Mouse (Mus musculus) heart, embryonic 15.5 days (tissue): ENCODE data around the gene Hoxd3. TPM values are rescaled to one million over a fixed set of nuclear protein-coding genes. Genes with fewer than 3 reads are reported as not detected.
A peak's percentile ranks its signal among the peaks of the same experiment; 100 is the strongest.

Experiments
- ATAC-seq: fragments of 200-750 bp; cut with Nextera tagmentation; replicated peaks from 2 replicates; pipeline ENCODE4 v1.8.0; 2017; ENCODE audit warnings: low read depth, moderate TSS enrichment; ENCODE audit not compliant: insufficient number of reproducible peaks, insufficient read depth, low FRiP score
- H3K27ac ChIP-seq: fragments of 300-500 bp; sonication (generic); 2 replicates; pipeline ENCODE4 v1.5.1; 2015; ENCODE audit warnings: mild to moderate bottlenecking, inconsistent platforms
- H3K27me3 ChIP-seq: fragments of 300-500 bp; sonication (generic); 2 replicates; pipeline ENCODE4 v1.6.1; 2015; ENCODE audit warnings: inconsistent platforms
- H3K36me3 ChIP-seq: fragments of 300-500 bp; sonication (generic); 2 replicates; pipeline ENCODE4 v1.6.1; 2015; ENCODE audit warnings: mild to moderate bottlenecking, inconsistent platforms
- H3K4me1 ChIP-seq: fragments of 300-500 bp; sonication (generic); replicated peaks from 2 replicates; pipeline ENCODE4 v1.6.1; 2015; ENCODE audit warnings: inconsistent platforms
- H3K4me2 ChIP-seq: fragments of 300-500 bp; sonication (generic); 2 replicates; pipeline ENCODE4 v1.6.1; 2015; ENCODE audit warnings: inconsistent platforms, mild to moderate bottlenecking, moderate library complexity
- H3K4me3 ChIP-seq: fragments of 300-500 bp; sonication (generic); 2 replicates; pipeline ENCODE4 v1.5.1; 2015; ENCODE audit warnings: mild to moderate bottlenecking, inconsistent platforms
- H3K9ac ChIP-seq: fragments of 300-500 bp; sonication (generic); 2 replicates; pipeline ENCODE4 v1.6.1; 2015; ENCODE audit warnings: mild to moderate bottlenecking, inconsistent platforms
- H3K9me3 ChIP-seq: fragments of 300-500 bp; sonication (generic); replicated peaks from 2 replicates; pipeline ENCODE4 v1.6.1; 2016; ENCODE audit warnings: inconsistent platforms
- WGBS: fragments of 180-500 bp; shearing (Covaris S2); methylation state at CpG from one replicate; pipeline ENCODE4 v1.1.7; 2015; ENCODE audit warnings: mixed read lengths; 5-methylcytosine and 5-hydroxymethylcytosine counted together
- polyA plus RNA-seq: library from polyadenylated mRNA; unstranded; fragments of >200 nt; fragmentation: Nextera tagmentation; extraction: Ambion mirVana; gene quantifications from 2 replicates; pipeline ENCODE4 v1.2.1, GENCODE M21; 2015

Hoxd3 gene
- polyA plus RNA-seq, 1 experiment from 2014 or later = 0.29 TPM

- Histone ChIP-seq H3K27ac (no peak within 1 kb of the TSS), H3K4me3 (peak within 1 kb of the TSS; percentile 35)
Measured at GRCm38 (mm10) chr2:74726551-74726950, 14.8 kb downstream of the Hoxd3 start, which contains the start of gene Gm28230. Gene Gm28230 (plus strand): TSS chr2:74726728.

DNA sequence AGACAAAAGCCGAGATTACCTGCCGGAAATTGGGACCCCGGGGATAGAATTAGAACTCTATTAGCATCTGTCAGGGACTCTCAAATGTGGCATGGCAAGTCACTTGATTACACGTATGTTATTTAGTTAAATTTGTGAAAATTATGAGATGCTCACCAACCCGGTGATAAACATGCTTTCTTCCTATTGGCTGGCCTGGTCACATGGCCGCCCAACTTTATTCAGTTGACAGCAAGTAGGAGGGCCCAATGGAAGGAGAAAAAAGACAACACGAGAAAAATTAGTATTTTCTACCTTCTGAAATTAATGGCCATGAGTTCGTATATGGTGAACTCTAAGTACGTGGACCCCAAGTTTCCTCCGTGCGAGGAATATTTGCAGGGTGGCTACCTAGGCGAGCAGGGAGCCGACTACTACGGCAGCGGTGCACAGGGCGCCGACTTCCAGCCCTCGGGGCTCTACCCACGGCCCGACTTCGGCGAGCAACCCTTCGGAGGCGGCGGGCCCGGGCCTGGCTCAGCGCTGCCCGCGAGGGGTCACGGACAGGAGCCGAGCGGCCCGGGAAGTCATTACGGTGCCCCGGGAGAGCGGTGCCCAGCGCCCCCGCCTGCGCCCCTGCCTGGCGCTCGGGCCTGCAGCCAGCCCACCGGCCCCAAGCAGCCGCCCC is 15.4 kb downstream of the Hoxd3 start:
- ATAC-seq = no peak
- H3K9me3 ChIP-seq = no peaks in the 10 kb centered on the region
- 2% methylated on average over 43 of the region's 43 CpGs for WGBS
- H3K4me1 ChIP-seq = peaks cover 9% of the 10 kb centered on the region
- peak overlapping the region; percentile 35 for H3K4me3 ChIP-seq
- H3K27ac ChIP-seq = no peak overlapping the region
- no peak overlapping the region for H3K9ac ChIP-seq
- no peaks in the 10 kb centered on the region for H3K36me3 ChIP-seq
- peak overlapping the region; percentile 55 for H3K4me2 ChIP-seq
- peaks cover 98% of the 10 kb centered on the region for H3K27me3 ChIP-seq

More at GRCm38 (mm10) chr2:74726551-74726950, 14.8 kb downstream of the Hoxd3 start, which contains the start of gene Gm28230:
- Histone ChIP-seq H3K4me2 (peak within 1 kb of the TSS; percentile 55), H3K9ac (no peak within 1 kb of the TSS), H3K9me3 (no peaks in the 10 kb centered on the region), H3K27me3 (peaks cover 98% of the 10 kb centered on the region), H3K36me3 (no peaks in the 10 kb centered on the region), H3K4me1 (peaks cover 9% of the 10 kb centered on the region)
- ATAC-seq = no peak
- WGBS = 13% methylated on average over 5 of the region's 5 CpGs

DNA sequence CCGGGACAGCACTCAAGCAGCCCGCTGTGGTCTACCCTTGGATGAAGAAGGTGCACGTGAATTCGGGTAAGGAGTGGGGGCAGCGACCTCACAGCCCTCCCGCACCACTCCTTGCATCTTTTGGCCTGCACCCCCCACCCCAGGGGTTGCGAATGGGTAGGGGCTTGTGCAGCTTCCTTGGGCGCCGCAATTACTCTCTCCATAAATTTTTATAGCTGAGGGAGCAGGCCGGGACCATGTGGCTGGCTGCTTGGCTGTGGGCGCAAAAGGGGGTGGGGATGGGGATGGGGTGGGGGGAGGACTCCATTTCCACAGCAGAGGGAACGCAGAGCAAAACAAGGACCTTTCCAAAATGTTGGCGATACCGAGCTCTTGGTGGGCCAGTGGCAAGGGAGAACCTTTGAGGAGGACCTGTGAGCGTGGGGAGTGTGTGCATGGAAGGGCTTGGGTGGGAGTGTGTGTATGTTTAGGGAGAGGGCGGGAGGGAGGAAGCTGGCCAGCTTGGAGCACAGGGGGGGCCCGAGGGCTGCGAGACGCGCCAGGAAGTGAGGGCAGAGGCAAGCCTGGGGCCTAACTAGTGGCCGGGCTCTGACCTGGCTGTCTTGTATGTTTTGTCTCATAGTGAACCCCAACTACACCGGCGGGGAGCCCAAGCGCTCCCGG is 16.0 kb downstream of the Hoxd3 start:
- H3K4me1 ChIP-seq = peaks cover 14% of the 10 kb centered on the region
- H3K36me3 ChIP-seq = no peaks in the 10 kb centered on the region
- H3K4me3 ChIP-seq = peak overlapping the region; percentile 35
- ATAC-seq = no peak
- WGBS = 1% methylated on average over 25 of the region's 25 CpGs
- peaks cover 98% of the 10 kb centered on the region for H3K27me3 ChIP-seq
- peak overlapping the region; percentile 55 for H3K4me2 ChIP-seq
- no peak overlapping the region for H3K9ac ChIP-seq
- H3K27ac ChIP-seq = no peak overlapping the region
- no peaks in the 10 kb centered on the region for H3K9me3 ChIP-seq

- Histone ChIP-seq H3K9ac (no peak overlapping the region), H3K27me3 (peaks cover 98% of the 10 kb centered on the region), H3K4me1 (peaks cover 16% of the 10 kb centered on the region), H3K27ac (no peak overlapping the region), H3K36me3 (no peaks in the 10 kb centered on the region), H3K4me2 (no peak overlapping the region), H3K9me3 (no peaks in the 10 kb centered on the region), H3K4me3 (0 out of 2 replicates have a peak overlapping the region, but pooled peaks have one; percentile 35)
- WGBS = 19% methylated on average over 13 of the region's 13 CpGs
- no peak for ATAC-seq
Measured at GRCm38 (mm10) chr2:74728303-74728680, 16.6 kb downstream of the Hoxd3 start.

- Histone ChIP-seq H3K36me3 (no peaks in the 10 kb centered on the region), H3K4me2 (no peak overlapping the region), H3K9ac (no peak overlapping the region), H3K4me3 (no peak overlapping the region), H3K4me1 (peaks cover 16% of the 10 kb centered on the region), H3K9me3 (no peaks in the 10 kb centered on the region), H3K27me3 (peaks cover 97% of the 10 kb centered on the region), H3K27ac (no peak overlapping the region)
- 17% methylated on average over 8 of the region's 8 CpGs for WGBS
- ATAC-seq = no peak
Measured at GRCm38 (mm10) chr2:74730331-74730730, 18.6 kb downstream of the Hoxd3 start.

DNA sequence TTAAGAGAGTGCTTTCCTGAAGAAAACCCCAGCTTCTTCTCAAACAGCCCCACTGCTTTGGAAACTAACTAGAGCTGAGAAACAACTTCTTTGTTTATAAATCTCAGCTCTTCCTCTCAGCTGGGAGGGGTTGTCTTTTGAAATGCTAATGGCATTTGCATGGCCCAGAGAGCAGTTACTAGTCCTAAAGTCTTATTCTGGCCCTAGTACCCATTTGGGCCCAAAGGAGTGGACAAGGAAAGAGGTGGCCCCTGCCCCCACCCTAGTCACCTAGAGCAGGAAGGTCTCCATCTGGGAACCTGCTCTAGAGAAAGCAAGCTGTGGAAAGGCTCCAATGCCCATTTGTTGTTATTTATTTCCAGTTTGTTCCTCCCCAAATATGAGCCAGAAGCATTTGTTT is 19.3 kb downstream of the Hoxd3 start:
- no peak for ATAC-seq
- Histone ChIP-seq H3K4me1 (peaks cover 20% of the 10 kb centered on the region), H3K27ac (no peak overlapping the region), H3K27me3 (peaks cover 97% of the 10 kb centered on the region), H3K4me2 (no peak overlapping the region), H3K36me3 (no peaks in the 10 kb centered on the region), H3K4me3 (no peak overlapping the region), H3K9ac (no peak overlapping the region), H3K9me3 (no peaks in the 10 kb centered on the region)

- WGBS = 9% methylated on average over 9 of the region's 9 CpGs
- Histone ChIP-seq H3K4me2 (no peak overlapping the region), H3K4me3 (no peak overlapping the region)
Measured at GRCm38 (mm10) chr2:74731799-74732512, 20.2 kb downstream of the Hoxd3 start.

DNA sequence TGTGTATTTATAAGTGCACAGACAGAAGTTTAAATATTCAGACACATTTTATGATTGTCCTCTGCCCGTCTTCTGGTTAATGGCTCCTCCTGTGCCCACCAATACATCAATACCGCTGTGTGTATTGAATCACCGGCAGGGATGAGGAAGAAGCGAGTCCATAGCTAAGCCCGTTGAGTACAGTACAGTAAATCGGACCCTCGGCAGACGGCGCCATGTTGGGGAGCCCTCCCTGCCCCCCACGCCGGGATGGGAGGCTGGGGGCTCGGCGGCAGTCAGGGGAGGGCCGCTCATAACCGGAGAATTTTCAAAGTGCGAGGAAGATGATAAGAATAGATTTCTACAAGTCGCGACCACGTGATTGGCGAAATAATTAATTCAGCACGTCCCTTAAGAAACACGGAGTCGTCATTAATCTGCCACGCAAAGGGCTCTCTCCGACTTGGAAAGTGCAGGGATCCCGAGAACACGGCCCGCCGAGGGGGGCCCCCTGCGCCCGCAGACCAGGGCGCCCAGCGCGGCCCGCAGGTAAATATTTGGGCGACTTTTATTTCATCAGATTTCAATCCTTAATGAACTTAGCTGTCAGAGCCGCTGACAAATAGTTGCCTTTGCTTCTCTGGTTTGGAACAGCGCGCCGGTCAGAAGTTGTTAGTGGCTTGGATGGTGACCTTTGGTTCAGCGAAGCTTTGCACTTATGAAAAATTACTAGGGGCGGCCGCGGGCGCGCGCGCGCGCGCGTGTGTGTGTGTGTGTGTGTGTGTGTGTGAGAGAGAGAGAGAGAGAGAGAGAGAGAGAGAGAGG is 21.0 kb downstream of the Hoxd3 start:
- no peak overlapping the region for H3K9ac ChIP-seq
- peaks cover 16% of the 10 kb centered on the region for H3K4me1 ChIP-seq
- H3K4me2 ChIP-seq = peak overlapping the region; percentile 36; the same call in 1 of the 2 replicates
- H3K36me3 ChIP-seq = no peaks in the 10 kb centered on the region
- no peak overlapping the region for H3K27ac ChIP-seq
- ATAC-seq = no peak
- H3K4me3 ChIP-seq = peak overlapping the region; percentile 22
- no peaks in the 10 kb centered on the region for H3K9me3 ChIP-seq
- 1% methylated on average over 52 of the region's 52 CpGs for WGBS
- peaks cover 97% of the 10 kb centered on the region for H3K27me3 ChIP-seq

More at GRCm38 (mm10) chr2:74731799-74732512, 20.2 kb downstream of the Hoxd3 start:
- ATAC-seq = no peak
- no peaks in the 10 kb centered on the region for H3K9me3 ChIP-seq
- H3K27me3 ChIP-seq = peaks cover 97% of the 10 kb centered on the region
- H3K36me3 ChIP-seq = no peaks in the 10 kb centered on the region
- H3K4me1 ChIP-seq = peaks cover 23% of the 10 kb centered on the region
- no peak overlapping the region for H3K27ac ChIP-seq
- H3K9ac ChIP-seq = no peak overlapping the region

DNA sequence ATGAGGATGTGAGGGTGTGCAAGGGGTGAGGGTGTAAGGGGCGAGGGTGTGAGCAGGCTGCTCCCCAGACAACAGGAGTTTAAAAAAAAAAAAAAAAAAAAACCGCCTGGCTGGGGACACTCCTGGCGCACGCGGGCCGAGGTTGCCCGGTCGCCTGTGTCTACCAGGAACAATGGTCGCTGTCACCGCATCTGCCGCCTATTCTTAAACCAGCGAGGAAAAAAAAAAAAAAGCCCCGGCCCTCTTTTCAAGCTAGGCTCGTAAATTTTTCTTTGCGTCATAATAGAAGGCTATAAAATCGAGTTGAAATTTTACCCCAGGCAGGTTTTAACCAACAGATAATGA is 21.6 kb downstream of the Hoxd3 start:
- H3K4me3 ChIP-seq = no peak overlapping the region
- no peak overlapping the region; the same call in 1 of the 2 replicates for H3K4me2 ChIP-seq
- ATAC-seq = no peak

GRCm38 (mm10) chr2:74733765-74734164 is 22.0 kb downstream of the Hoxd3 start:
- Histone ChIP-seq H3K4me2 (no peak overlapping the region), H3K9me3 (no peaks in the 10 kb centered on the region), H3K4me1 (peaks cover 16% of the 10 kb centered on the region), H3K9ac (no peak overlapping the region), H3K4me3 (no peak overlapping the region), H3K27ac (no peak overlapping the region), H3K36me3 (no peaks in the 10 kb centered on the region), H3K27me3 (peaks cover 97% of the 10 kb centered on the region)
- WGBS = 3% methylated on average over 6 of the region's 6 CpGs
- ATAC-seq = no peak

More for the DNA sequence above, 21.6 kb downstream of the Hoxd3 start:
- H3K27ac ChIP-seq = no peak overlapping the region
- peaks cover 97% of the 10 kb centered on the region for H3K27me3 ChIP-seq
- H3K9me3 ChIP-seq = no peaks in the 10 kb centered on the region
- WGBS = 3% methylated on average over 10 of the region's 16 CpGs
- H3K9ac ChIP-seq = no peak overlapping the region
- no peaks in the 10 kb centered on the region for H3K36me3 ChIP-seq
- peaks cover 16% of the 10 kb centered on the region for H3K4me1 ChIP-seq

DNA sequence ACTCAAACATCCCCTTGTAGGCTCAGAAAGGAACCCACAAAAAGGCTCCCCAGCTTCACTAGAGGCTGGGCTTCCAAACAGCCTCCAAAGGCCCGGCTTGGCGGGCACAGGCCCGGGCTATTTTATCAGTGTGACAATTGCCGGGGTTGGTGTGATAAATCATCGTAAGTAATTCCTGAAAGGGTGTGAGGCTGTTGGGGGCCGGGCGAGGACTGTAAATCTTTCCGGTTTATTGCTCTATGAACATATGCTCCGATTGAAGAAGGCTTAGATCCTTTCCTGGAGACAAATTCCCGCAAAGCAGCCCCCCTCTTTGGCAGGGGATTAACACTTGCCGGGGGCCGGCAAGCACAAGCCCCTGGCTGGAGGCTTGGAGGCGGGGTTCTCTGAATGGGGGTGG is 22.7 kb downstream of the Hoxd3 start:
- H3K4me1 ChIP-seq = peaks cover 16% of the 10 kb centered on the region
- WGBS = 6% methylated on average over 13 of the region's 13 CpGs
- H3K9me3 ChIP-seq = no peaks in the 10 kb centered on the region
- H3K27me3 ChIP-seq = peaks cover 97% of the 10 kb centered on the region
- H3K27ac ChIP-seq = no peak overlapping the region
- H3K4me2 ChIP-seq = no peak overlapping the region
- H3K4me3 ChIP-seq = no peak overlapping the region
- H3K9ac ChIP-seq = no peak overlapping the region
- H3K36me3 ChIP-seq = no peaks in the 10 kb centered on the region
- ATAC-seq = no peak
